Mouse (Mus musculus) adrenal gland, adult 2 months (tissue): ENCODE results near the gene Evi2a. TPM values are rescaled to one million over a fixed set of nuclear protein-coding genes. Genes with fewer than 3 reads are reported as not detected.

Experiments used
- DNase-seq: peaks from one replicate; pipeline ENCODE4 v3.0.0; 2021
- polyA plus RNA-seq: library from polyadenylated mRNA; depleted of rRNA; stranded (reverse); fragments of >200 nt; gene quantifications from 2 replicates; pipeline ENCODE4 v1.2.3, GENCODE M21; 2012; rRNA removed
- total RNA-seq, 2 experiments: library from RNA; stranded (reverse); gene quantifications; 2 replicates each; pipeline ENCODE4 v1.2.3; 2021

Evi2a gene
- total and polyA plus RNA-seq, 3 experiments, result 1.7 to 4.1 (median 2.7) TPM

DNA sequence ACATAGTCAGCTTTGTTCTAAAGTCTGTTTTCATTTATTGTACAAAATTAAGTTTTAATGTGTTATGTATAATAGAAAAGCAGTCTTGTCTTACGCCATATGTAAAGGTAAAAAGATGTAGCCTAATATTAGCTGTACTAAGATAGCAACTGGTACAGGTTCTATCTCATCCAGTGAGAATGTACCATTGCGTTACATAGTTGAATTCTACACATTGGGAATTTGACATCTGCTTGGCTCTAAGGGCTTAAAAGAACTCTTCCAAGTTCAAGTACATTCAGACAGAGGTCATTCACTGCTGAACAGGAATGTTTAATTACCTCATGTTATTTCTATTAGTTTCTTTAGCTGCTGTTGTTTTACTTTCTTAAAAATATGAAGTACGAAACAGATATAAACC, 3.9 kb downstream of the Evi2a start:
- no peak for DNase-seq

DNA sequence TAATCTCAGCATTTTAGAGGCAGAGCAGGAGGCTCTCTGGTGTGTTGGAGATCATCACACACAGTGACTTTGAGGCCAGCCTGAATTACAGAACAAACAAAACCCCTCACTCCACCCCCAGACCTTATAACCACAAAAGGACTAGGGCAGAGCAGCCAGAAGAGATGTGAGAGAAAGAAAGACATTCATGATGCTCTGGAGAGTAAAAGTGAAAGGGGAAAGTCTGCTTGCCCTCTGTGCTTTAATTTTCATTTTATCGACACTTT, 6.2 kb downstream of the Evi2a start:
- DNase-seq, result no peak

DNA sequence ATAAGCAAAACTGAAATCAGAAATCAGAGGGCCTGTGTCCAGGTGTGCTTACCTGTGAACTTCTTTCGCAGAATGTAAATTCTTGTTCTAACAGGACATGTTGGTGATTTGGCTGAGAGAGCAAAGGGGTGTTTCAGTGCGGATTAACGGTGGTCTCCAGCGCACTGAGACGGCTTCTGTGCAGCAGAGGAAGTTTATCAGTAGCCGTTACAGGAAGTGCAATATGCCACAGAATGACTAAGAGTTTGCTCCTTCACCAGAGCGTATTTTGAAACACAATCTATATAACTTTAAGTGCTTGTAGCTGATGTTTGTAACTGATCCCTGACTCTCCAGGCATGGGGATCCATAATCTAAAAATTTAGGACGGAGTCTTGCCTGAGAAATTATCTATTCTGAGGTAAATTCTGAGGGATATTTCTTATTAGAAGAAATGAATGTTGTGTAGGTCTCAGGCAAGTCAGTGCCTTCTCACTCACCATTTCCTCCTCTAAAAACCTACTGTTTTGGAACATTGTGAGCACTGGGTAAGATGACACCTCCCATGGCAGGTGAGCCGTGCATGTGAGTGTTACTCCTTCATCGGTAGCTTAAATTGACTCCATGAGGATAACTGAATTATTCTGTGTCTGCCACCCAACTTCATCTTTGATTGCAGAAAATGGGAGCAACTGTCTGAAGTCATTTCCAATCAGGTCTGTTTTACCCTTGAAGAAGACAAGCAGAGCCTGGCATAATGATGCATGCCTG, 6.7 kb downstream of the Evi2a start, which contains the start of gene Evi2b:
Gene Evi2b, minus strand, starts transcription at position 203 of the 750 bp plus-strand sequence.
- no peak for DNase-seq

DNA sequence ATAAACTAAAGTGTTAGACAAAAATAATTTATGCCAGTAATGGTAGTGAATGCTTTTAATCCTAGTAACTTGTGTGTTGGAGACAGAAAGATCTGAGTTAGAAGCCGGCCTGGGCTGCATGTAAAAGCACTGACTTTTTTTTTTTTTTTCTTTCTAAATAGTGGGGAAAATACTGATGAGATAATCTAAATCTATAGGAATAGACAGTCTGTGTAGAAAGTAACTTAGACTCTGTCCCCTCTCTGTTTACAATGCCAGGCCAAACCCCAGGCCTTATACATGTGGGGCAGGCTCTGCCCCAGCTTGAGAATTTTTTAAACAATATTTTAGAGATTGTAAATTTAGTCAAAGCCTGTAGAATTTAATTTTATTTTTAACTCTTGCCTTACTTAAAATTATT, 7.5 kb downstream of the Evi2a start:
- no peak for DNase-seq

GRCm38 (mm10) chr11:79521930-79522329, 8.5 kb downstream of the Evi2a start:
- no peak for DNase-seq

GRCm38 (mm10) chr11:79520772-79521171, 9.6 kb downstream of the Evi2a start:
- no peak for DNase-seq

DNA sequence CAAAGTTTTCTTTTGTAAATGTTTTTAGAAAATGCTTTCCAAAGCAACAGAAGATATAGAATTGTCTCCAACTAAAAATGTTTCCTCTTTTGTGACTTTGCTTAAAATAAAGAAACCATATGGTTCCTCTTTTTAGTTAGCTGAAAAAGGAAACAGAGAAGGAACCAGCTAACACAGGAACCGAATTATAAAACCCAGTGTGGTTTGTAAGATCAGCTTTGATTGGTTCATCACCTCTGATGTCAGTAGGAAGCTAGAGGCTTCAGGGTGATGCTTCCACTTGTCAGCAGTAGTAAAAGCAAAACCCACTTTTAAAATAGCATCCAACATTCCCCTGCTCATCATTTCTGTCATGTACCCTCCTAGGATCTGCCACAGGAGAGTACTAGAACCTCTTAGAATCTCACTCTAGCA, 10.5 kb downstream of the Evi2a start:
- DNase-seq, result no peak

DNA sequence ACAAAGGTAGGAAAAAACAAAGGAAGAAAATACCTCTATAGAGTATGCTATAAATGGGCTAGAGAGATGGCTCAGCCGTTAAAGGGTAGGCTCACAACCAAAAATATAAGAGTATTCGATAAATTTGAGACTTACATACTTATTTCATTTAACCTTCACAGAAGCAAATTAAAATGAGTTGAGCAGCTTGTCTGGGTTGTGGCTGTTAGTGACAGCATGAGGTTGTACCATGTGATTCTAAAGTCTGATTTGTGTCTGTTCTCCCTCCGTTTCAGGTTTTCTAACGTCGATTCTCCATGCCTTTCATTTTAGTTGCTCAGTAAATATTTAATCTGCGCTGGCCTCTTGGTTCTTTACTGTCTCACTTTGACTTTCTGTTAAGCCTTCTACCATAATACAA, 11.1 kb downstream of the Evi2a start:
- no peak for DNase-seq

- no peak for DNase-seq
Observed at GRCm38 (mm10) chr11:79515798-79516197, 14.6 kb downstream of the Evi2a start.

GRCm38 (mm10) chr11:79515331-79515730, 15.1 kb downstream of the Evi2a start:
- no peak for DNase-seq

DNA sequence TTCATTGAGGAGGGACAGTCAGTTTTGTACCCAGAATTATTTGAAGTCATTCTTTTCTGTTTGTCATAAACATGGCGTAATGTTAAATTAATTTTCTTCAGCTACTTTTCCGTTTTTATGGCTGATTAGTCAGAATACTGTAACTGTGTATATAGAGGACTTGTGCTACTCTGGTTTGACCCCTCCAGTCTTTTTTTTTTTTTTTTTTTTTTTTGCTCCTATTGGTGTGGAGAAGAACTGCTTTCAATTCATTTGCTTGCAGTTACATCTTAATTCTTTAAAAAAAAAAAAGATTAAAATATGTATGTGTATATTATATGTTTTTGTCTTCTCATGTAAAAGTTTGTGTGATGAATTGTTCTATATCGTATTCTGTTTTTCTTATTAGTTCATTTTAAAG, 18.4 kb downstream of the Evi2a start:
- no peak for DNase-seq

DNA sequence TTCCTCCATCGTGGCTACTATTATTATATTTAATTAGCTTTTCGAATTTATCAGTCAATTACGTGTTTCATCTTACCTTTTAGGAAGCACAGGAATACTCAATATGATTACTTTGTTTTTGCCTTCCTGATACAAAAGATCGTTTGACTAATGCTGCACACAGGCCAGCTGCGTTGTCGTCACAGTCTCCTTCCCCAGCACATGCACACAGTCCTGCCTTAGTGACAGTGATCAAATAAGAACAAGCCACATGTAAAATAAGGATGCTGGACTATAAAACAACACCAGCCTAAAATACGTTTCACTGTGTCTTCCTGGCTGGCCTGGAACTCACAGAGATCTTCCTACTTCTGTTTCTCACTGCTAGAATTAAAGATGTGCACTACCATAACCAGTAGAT, 25.9 kb downstream of the Evi2a start:
- no peak for DNase-seq

GRCm38 (mm10) chr11:79503845-79504244, 26.6 kb downstream of the Evi2a start, which contains the start of gene Omg:
Gene Omg (minus strand): TSS chr11:79504084.
- DNase-seq, result no peak

GRCm38 (mm10) chr11:79502917-79503316, 27.5 kb downstream of the Evi2a start:
- no peak for DNase-seq

DNA sequence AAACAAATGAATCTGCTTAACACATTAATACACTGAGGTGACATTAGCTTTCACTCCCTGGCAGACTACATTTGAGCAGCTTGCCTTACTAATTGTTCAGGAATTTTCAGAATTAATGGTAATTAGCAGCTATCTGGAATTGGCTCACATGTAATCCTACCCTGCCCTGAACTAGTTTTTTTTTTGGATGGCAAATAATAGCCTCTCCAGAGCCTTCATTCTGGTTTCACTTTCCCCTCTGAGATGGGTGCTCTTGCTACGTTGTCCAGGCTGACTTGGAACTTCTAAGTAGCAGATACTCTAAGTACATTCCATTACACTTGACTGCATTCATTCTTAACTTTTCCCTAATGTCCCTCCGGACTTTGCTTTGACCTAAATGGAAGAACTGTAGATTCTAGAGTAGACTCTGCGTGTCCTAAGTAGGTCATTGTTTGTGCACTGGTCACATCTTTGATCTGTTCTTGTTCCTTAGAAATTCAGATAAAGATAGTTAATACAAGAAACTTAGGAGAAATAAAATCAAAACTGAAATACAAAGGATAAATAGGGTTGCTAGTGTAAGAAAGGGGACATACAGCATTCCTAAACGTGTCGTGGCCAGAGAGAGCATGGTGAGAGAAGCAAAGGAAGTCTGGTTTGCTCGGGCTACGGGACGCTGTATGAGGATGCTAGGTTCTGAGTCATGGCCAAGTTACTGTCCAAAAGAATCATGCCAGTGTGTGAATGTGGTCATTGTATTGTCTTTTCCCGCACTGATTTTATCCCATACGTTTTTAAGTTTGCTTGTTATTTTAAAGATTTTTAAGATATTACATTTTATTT, 35.2 kb downstream of the Evi2a start:
- no peak for DNase-seq

GRCm38 (mm10) chr11:79484721-79485120, 45.7 kb downstream of the Evi2a start:
- no peak for DNase-seq

DNA sequence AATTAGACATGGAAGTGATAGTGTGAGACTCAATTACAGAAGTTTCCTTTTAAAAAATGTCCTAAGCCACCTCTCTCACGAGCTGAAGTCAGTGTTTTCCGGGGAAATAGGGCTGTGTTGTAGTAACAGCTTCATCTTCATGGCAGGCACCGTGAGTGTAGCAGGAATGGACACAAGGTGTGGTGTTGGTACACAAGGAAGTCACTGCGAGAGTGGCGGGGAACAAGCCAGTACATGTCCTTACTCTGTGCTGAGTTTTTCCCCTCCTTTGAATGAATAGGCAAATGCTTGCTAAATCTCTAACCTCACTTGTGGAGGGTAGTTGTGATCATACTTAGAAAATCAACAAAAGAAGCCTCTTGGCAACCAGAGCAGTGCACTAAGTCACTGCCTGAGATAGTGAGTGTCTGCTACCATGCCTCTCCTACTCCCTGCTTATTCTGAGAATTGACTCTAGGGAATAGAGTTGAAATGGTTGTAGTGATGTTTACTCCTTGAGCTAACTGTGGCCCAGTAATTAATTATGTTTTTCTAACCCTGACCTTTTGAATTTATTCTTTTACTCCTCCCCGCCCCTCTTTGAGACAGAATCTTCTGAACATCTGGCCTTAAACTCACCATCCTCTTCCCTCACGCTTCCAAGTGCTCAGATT, 46.4 kb downstream of the Evi2a start:
- DNase-seq, result no peak

GRCm38 (mm10) chr11:79483392-79483791, 47.0 kb downstream of the Evi2a start:
- no peak for DNase-seq

Other genes starting within 250 kb of the Evi2a start
- not detected for gene Gm9964, start 233.7 kb downstream of the Evi2a start, total RNA-seq
- gene Gm9964, start 233.7 kb downstream of the Evi2a start, polyA plus RNA-seq, result not detected in 2 replicates
- gene Nf1, start 190.9 kb downstream of the Evi2a start, total RNA-seq, result 10 to 100 TPM; 49.2 to 62.9 TPM
- gene Nf1, start 190.9 kb downstream of the Evi2a start, polyA plus RNA-seq, result 9.7 and 12.9 TPM in 2 replicates
- gene Omg, start 26.5 kb downstream of the Evi2a start, total RNA-seq, result 10 to 100 TPM in 1 of 2 experiments, 1 to 10 TPM in 1; 8.2 to 10.6 TPM
- gene Omg, start 26.5 kb downstream of the Evi2a start, polyA plus RNA-seq, result 0.38 and 0.59 TPM in 2 replicates
- gene Evi2b, start 6.8 kb downstream of the Evi2a start, total RNA-seq, result 1 to 10 TPM in 1 of 2 experiments, under 1 TPM in 1; 0.84 to 2.1 TPM
- 1.7 and 2.2 TPM in 2 replicates for gene Evi2b, start 6.8 kb downstream of the Evi2a start, polyA plus RNA-seq
- gene Evi2, start within 50 bp of the Evi2a start, total RNA-seq, result under 1 TPM; 0.17 to 0.24 TPM
- 0.12 and 0.32 TPM in 2 replicates for gene Evi2, start within 50 bp of the Evi2a start, polyA plus RNA-seq
- 1 to 10 TPM; 1.8 to 7.2 TPM for gene Rab11fip4, start 60.6 kb upstream of the Evi2a start, total RNA-seq
- 2.7 and 4.0 TPM in 2 replicates for gene Rab11fip4, start 60.6 kb upstream of the Evi2a start, polyA plus RNA-seq